Mouse (Mus musculus) embryonic facial prominence, embryonic 10.5 days (tissue): ENCODE measurements around the gene Dnaja3. TPM values are rescaled to one million over a fixed set of nuclear protein-coding genes. Genes with fewer than 3 reads are reported as not detected.

Source experiments
- DNase-seq: peaks from one replicate; pipeline ENCODE4 v3.0.0-alpha.2; 2017; ENCODE audit warnings: low spot score
- H3K27ac ChIP-seq: fragments of 300-500 bp; sonication (generic); replicated peaks from 2 replicates; pipeline ENCODE4 v1.5.1; 2016; ENCODE audit warnings: mild to moderate bottlenecking
- H3K27me3 ChIP-seq: fragments of 300-500 bp; sonication (generic); replicated peaks from 2 replicates; pipeline ENCODE4 v1.6.1; 2016; ENCODE audit warnings: low read depth, mild to moderate bottlenecking; ENCODE audit not compliant: poor library complexity, severe bottlenecking
- H3K36me3 ChIP-seq: fragments of 300-500 bp; sonication (generic); replicated peaks from 2 replicates; pipeline ENCODE4 v1.6.1; 2016; ENCODE audit warnings: mild to moderate bottlenecking, moderate library complexity
- H3K4me1 ChIP-seq: fragments of 300-500 bp; sonication (generic); 2 replicates; pipeline ENCODE4 v1.6.1; 2016
- H3K4me3 ChIP-seq: fragments of 300-500 bp; sonication (generic); 2 replicates; pipeline ENCODE4 v1.5.1; 2016; ENCODE audit warnings: mild to moderate bottlenecking, moderate library complexity
- H3K9me3 ChIP-seq: fragments of 300-500 bp; sonication (generic); 2 replicates; pipeline ENCODE4 v1.6.1; 2016; ENCODE audit warnings: mild to moderate bottlenecking
- WGBS: fragments of 180-500 bp; shearing (Covaris S2); methylation state at CpG from one replicate; pipeline ENCODE4 v1.1.7; 2016; 5-methylcytosine and 5-hydroxymethylcytosine counted together
- polyA plus RNA-seq: library from polyadenylated mRNA; unstranded; fragments of >200 nt; fragmentation: Nextera tagmentation; extraction: Ambion mirVana; gene quantifications from 2 replicates; pipeline ENCODE4 v1.2.1, GENCODE M21; 2016

Dnaja3 gene
- polyA plus RNA-seq, 1 experiment from 2014 or later: 66.6 TPM

GRCm38 (mm10) chr16:4599616-4600015 lies 40.2 kb upstream of the Dnaja3 start:
- no peaks in the 10 kb centered on the region for H3K27me3 ChIP-seq
- H3K4me1 ChIP-seq: peaks cover 98% of the 10 kb centered on the region
- no peak for DNase-seq
- 0 out of 2 replicates have a peak, but pooled peaks cover 2% of the 10 kb centered on the region for H3K36me3 ChIP-seq
- H3K9me3 ChIP-seq: no peaks in the 10 kb centered on the region
- 0 out of 2 replicates have a peak overlapping the region, but pooled peaks have one; percentile 83 for H3K4me3 ChIP-seq
- 85% methylated on average over 3 of the region's 3 CpGs for WGBS
- peak overlapping the region; percentile 96 for H3K27ac ChIP-seq

DNA sequence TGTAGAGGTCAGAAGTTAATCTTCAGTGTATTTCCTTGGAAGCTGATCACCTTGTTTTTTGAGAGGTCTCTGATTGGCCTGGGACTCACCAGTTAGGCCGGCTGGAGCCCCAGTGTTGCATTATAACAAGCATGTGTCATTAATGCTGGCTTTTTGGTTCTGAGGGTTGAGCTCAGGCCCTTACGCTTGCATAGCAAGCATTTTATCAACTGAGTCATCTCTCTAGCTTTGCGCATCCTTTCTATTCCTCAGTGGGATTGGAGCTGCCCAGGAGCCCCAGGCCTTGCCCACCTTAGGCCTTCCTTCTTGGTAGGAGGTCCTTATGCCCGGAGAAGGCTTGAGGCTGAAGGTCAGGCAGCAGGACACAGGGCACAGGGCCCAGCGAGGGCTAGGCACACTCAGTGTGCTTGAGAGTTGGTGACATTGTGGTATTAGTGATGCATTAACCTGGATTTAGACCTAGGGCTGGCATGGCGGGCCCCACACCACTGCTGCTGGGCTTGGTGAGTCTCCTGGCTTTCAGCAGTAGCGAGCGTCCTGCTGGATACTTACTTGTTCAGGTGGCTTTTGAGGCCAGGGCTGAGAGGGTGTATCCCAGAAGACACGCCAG lies 39.0 kb upstream of the Dnaja3 start:
- no peak for DNase-seq

GRCm38 (mm10) chr16:4602189-4602588 lies 37.6 kb upstream of the Dnaja3 start:
- 33% methylated on average over 3 of the region's 3 CpGs for WGBS
- no peak for DNase-seq
- peak overlapping the region; percentile 80 for H3K27ac ChIP-seq
- H3K4me1 ChIP-seq: peaks cover 100% of the 10 kb centered on the region
- H3K4me3 ChIP-seq: peak overlapping the region; percentile 19; the same call in 1 of the 2 replicates
- no peaks in the 10 kb centered on the region for H3K9me3 ChIP-seq
- H3K36me3 ChIP-seq: 0 out of 2 replicates have a peak, but pooled peaks cover 2% of the 10 kb centered on the region
- no peaks in the 10 kb centered on the region for H3K27me3 ChIP-seq

More for the DNA sequence above, 39.0 kb upstream of the Dnaja3 start:
- Histone ChIP-seq H3K36me3 (0 out of 2 replicates have a peak, but pooled peaks cover 2% of the 10 kb centered on the region), H3K4me3 (peak overlapping the region; percentile 28; the same call in 1 of the 2 replicates), H3K9me3 (no peaks in the 10 kb centered on the region), H3K4me1 (peaks cover 100% of the 10 kb centered on the region), H3K27me3 (no peaks in the 10 kb centered on the region), H3K27ac (peak overlapping the region; percentile 52; the same call in 1 of the 2 replicates)
- WGBS: 80% methylated on average over 9 of the region's 9 CpGs

DNA sequence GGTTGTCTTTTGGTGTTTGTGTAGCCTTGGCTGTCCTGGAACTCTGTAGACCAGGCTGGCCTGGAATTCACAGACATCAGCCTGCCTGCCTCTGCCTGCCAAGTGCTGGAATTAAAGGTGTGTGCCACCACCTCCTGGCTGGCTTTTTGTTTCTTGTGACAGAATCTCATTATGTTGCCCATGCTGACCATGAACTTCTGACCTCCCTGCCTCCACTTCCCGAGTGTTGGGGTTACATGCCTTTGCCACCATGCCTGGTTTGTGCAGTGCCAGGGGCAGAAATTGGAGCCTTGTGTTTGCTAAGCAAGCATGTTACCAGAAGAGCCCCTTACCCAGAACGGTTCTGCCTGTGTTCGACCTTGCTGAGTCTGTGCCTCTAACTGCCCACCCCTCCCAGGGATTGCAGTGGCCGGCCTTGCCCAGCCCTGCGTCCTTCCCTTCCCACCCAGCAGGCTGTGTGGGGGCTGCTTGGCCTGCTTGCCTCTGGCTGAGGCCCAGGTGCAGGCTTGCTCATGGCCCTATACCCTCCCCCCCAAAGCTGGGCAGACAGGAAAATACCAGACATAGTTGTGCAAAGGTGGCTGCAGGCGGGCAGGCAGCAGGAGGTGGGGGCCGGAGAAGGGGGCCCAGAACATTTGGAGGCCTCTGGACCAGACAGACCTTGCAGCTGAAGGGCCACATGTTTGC lies 36.9 kb upstream of the Dnaja3 start:
- WGBS: 20% methylated on average over 7 of the region's 7 CpGs
- Histone ChIP-seq H3K36me3 (0 out of 2 replicates have a peak, but pooled peaks cover 2% of the 10 kb centered on the region), H3K27me3 (no peaks in the 10 kb centered on the region), H3K27ac (peak overlapping the region; percentile 80), H3K9me3 (no peaks in the 10 kb centered on the region), H3K4me3 (peak overlapping the region; percentile 30), H3K4me1 (peaks cover 100% of the 10 kb centered on the region)
- peak; percentile 68 for DNase-seq

DNA sequence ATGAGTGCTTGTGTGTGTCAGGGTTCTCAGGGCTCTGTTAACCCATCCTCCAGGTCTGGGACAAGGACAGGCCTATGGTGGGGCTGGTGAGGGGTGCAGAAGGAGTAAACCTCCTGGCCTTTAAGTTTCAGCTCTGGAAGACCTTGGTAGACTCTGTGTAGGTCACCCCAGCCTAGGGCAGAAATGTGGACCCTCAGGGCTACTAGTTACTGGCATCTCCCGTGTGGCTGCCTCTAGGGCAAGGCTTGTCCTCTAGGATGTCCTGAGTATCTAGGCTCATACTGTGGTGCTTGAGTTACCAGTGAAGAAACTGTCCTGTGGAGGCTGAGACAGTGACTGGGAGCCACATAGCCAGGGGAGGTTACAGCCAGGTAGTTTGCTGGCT lies 36.3 kb upstream of the Dnaja3 start:
- no peaks in the 10 kb centered on the region for H3K27me3 ChIP-seq
- peaks cover 100% of the 10 kb centered on the region for H3K4me1 ChIP-seq
- peaks cover 5% of the 10 kb centered on the region for H3K36me3 ChIP-seq
- 65% methylated on average over 1 of the region's 1 CpGs for WGBS
- DNase-seq: no peak
- peak overlapping the region; percentile 30 for H3K4me3 ChIP-seq
- no peaks in the 10 kb centered on the region for H3K9me3 ChIP-seq
- H3K27ac ChIP-seq: peak overlapping the region; percentile 80

- Histone ChIP-seq H3K9me3 (no peaks in the 10 kb centered on the region), H3K27ac (peak overlapping the region; percentile 80), H3K4me3 (peak overlapping the region; percentile 25; the same call in 1 of the 2 replicates), H3K4me1 (peaks cover 94% of the 10 kb centered on the region), H3K27me3 (no peaks in the 10 kb centered on the region), H3K36me3 (peaks cover 14% of the 10 kb centered on the region)
- DNase-seq: no peak
- WGBS: 70% methylated on average over 11 of the region's 11 CpGs
Observed at GRCm38 (mm10) chr16:4604293-4604837, 35.4 kb upstream of the Dnaja3 start.

DNA sequence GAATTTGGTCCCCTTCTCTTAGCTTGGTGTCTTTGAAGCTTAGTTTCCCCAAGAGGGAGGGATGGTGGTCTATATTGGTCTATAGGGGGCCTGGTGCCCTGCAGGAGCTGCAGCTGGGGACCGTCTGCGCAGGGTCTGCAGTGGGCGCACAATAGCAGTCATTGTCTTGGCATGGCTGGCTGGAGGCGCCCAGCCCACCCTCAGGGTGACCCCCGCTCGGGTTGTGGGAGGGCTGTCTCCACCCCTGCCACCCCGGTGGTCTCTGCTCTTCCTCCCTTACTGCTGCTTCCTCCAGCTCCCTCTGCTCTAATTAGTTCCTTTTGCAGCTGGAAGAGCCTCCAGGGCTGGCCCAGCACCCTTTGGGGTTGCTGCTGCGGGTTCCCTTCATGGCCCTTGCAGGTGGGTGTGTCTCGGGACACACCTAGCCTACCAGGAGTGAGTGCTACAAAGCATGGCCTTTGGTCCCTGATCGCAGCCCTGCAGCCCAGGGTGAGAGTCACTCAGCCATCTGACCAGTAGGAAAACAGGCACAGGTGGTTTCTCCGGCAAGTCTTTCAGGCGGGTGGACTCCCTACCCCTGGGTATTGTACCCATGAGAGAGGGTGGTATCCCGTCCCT lies 34.2 kb upstream of the Dnaja3 start:
- H3K9me3 ChIP-seq: no peaks in the 10 kb centered on the region
- H3K4me1 ChIP-seq: peaks cover 82% of the 10 kb centered on the region
- peak overlapping the region; percentile 34 for H3K4me3 ChIP-seq
- H3K27me3 ChIP-seq: no peaks in the 10 kb centered on the region
- H3K36me3 ChIP-seq: peaks cover 27% of the 10 kb centered on the region
- peak; percentile 63 for DNase-seq
- H3K27ac ChIP-seq: peak overlapping the region; percentile 80
- 33% methylated on average over 13 of the region's 13 CpGs for WGBS

GRCm38 (mm10) chr16:4606431-4607084 lies 33.2 kb upstream of the Dnaja3 start:
- peaks cover 73% of the 10 kb centered on the region for H3K4me1 ChIP-seq
- H3K9me3 ChIP-seq: no peaks in the 10 kb centered on the region
- H3K27me3 ChIP-seq: no peaks in the 10 kb centered on the region
- H3K4me3 ChIP-seq: peak overlapping the region; percentile 34; the same call in 1 of the 2 replicates
- H3K27ac ChIP-seq: peak overlapping the region; percentile 80
- DNase-seq: no peak
- 30% methylated on average over 5 of the region's 5 CpGs for WGBS
- H3K36me3 ChIP-seq: peaks cover 33% of the 10 kb centered on the region

DNA sequence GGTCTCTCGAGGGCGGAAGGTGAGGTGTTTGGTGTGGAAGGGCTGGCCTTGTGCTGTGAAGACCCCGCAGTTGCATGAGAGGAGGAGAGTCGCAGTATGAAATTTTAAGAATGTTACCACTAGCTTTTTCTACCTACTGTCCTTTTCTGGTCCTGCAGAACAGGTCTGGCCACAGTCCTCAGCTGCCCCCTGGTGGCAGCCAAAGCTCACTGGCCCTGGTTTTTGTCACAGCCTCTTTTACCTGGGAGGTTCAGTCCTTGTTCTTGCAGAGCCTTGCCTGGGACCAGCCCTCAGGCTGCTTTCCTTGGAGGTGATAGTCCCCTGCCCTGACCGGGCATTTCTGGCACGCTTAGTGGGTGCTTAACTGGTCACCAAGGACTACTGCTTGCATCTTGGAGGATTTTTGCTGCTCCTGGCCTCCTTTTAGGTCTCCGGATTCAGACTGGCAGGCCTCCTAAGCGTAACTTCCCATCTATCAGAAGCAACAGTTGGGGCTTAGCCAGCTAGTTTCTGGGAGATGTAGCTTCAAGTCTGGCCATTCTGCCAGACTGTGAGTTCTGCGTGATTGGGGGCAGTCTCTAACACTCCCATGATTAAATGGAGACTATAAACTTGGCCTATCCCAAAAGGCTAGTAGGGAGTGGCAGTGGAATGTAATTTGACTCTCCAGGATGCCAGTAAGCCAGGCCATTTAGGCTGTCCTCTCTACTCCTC lies 31.8 kb upstream of the Dnaja3 start:
- DNase-seq: peak; percentile 89

GRCm38 (mm10) chr16:4608532-4609059 lies 31.2 kb upstream of the Dnaja3 start:
- Histone ChIP-seq H3K4me1 (peaks cover 52% of the 10 kb centered on the region), H3K36me3 (peaks cover 52% of the 10 kb centered on the region), H3K4me3 (no peak overlapping the region), H3K27me3 (no peaks in the 10 kb centered on the region), H3K9me3 (no peaks in the 10 kb centered on the region), H3K27ac (no peak overlapping the region)
- 88% methylated on average over 19 of the region's 19 CpGs for WGBS
- no peak for DNase-seq

More for the DNA sequence above, 31.8 kb upstream of the Dnaja3 start:
- H3K4me1 ChIP-seq: peaks cover 58% of the 10 kb centered on the region
- H3K4me3 ChIP-seq: no peak overlapping the region
- 0 out of 2 replicates have a peak overlapping the region, but pooled peaks have one; percentile 80 for H3K27ac ChIP-seq
- no peaks in the 10 kb centered on the region for H3K9me3 ChIP-seq
- 48% methylated on average over 9 of the region's 9 CpGs for WGBS
- H3K36me3 ChIP-seq: peaks cover 46% of the 10 kb centered on the region
- H3K27me3 ChIP-seq: no peaks in the 10 kb centered on the region

- peaks cover 78% of the 10 kb centered on the region for H3K36me3 ChIP-seq
Observed at GRCm38 (mm10) chr16:4611193-4611592, 28.6 kb upstream of the Dnaja3 start.

More at GRCm38 (mm10) chr16:4611193-4611592, 28.6 kb upstream of the Dnaja3 start:
- Histone ChIP-seq H3K4me1 (peaks cover 26% of the 10 kb centered on the region), H3K27me3 (no peaks in the 10 kb centered on the region), H3K9me3 (no peaks in the 10 kb centered on the region), H3K27ac (no peak overlapping the region), H3K4me3 (no peak overlapping the region)
- DNase-seq: no peak
- WGBS: 95% methylated on average over 5 of the region's 5 CpGs
